Mouse (Mus musculus) neural tube, embryonic 12.5 days (tissue): ENCODE data around the gene Tex33. TPM values are rescaled to one million over a fixed set of nuclear protein-coding genes. Genes with fewer than 3 reads are reported as not detected.
A peak's percentile ranks its signal among the peaks of the same experiment; 100 is the strongest.

Source experiments
- ATAC-seq: fragments of 200-750 bp; cut with Nextera tagmentation; 2 replicates; pipeline ENCODE4 v1.8.0; 2017; ENCODE audit warnings: low read depth, mild to moderate bottlenecking, moderate TSS enrichment, moderate library complexity; ENCODE audit not compliant: low FRiP score
- H3K27ac ChIP-seq: fragments of 300-500 bp; sonication (generic); 2 replicates; pipeline ENCODE4 v1.5.1; 2016
- H3K27me3 ChIP-seq: fragments of 300-500 bp; sonication (generic); replicated peaks from 2 replicates; pipeline ENCODE4 v1.6.1; 2016; ENCODE audit warnings: mild to moderate bottlenecking
- H3K36me3 ChIP-seq: fragments of 300-500 bp; sonication (generic); 2 replicates; pipeline ENCODE4 v1.6.1; 2016; ENCODE audit warnings: mild to moderate bottlenecking
- H3K4me1 ChIP-seq: fragments of 300-500 bp; sonication (generic); 2 replicates; pipeline ENCODE4 v1.6.1; 2016
- H3K4me2 ChIP-seq: fragments of 300-500 bp; sonication (generic); replicated peaks from 2 replicates; pipeline ENCODE4 v1.6.1; 2016; ENCODE audit warnings: mild to moderate bottlenecking
- H3K4me3 ChIP-seq: fragments of 300-500 bp; sonication (generic); 2 replicates; pipeline ENCODE4 v1.5.1; 2016
- H3K9ac ChIP-seq: fragments of 300-500 bp; sonication (generic); 2 replicates; pipeline ENCODE4 v1.6.1; 2016; ENCODE audit warnings: mild to moderate bottlenecking
- H3K9me3 ChIP-seq: fragments of 300-500 bp; sonication (generic); 2 replicates; pipeline ENCODE4 v1.6.1; 2016; ENCODE audit warnings: mild to moderate bottlenecking
- WGBS: fragments of 180-500 bp; shearing (Covaris S2); methylation state at CpG from one replicate; pipeline ENCODE4 v1.1.7; 2016; 5-methylcytosine and 5-hydroxymethylcytosine counted together
- polyA plus RNA-seq: library from polyadenylated mRNA; unstranded; fragments of >200 nt; fragmentation: Nextera tagmentation; extraction: Ambion mirVana; gene quantifications from 2 replicates; pipeline ENCODE4 v1.2.1, GENCODE M21; 2016

Tex33 gene
- polyA plus RNA-seq, 1 experiment from 2014 or later, result not detected

GRCm38 (mm10) chr15:78413083-78413718 lies 17.5 kb upstream of the Tex33 start:
- WGBS, result 90% methylated on average over 14 of the region's 14 CpGs
- Histone ChIP-seq H3K9ac (no peak overlapping the region), H3K27me3 (peaks cover 39% of the 10 kb centered on the region), H3K27ac (no peak overlapping the region), H3K4me1 (peaks cover 13% of the 10 kb centered on the region), H3K4me3 (no peak overlapping the region), H3K9me3 (no peaks in the 10 kb centered on the region), H3K36me3 (no peaks in the 10 kb centered on the region; the same call in 1 of the 2 replicates), H3K4me2 (no peak overlapping the region)
- no peak for ATAC-seq

- 8% methylated on average over 12 of the region's 12 CpGs for WGBS
- Histone ChIP-seq H3K4me3 (no peak overlapping the region), H3K4me2 (peak overlapping the region; percentile 57), H3K27me3 (peaks cover 42% of the 10 kb centered on the region), H3K9ac (no peak overlapping the region), H3K27ac (no peak overlapping the region), H3K4me1 (peaks cover 35% of the 10 kb centered on the region), H3K36me3 (no peaks in the 10 kb centered on the region; the same call in 1 of the 2 replicates), H3K9me3 (no peaks in the 10 kb centered on the region)
- no peak for ATAC-seq
Measured at GRCm38 (mm10) chr15:78409570-78410052, 13.9 kb upstream of the Tex33 start.

GRCm38 (mm10) chr15:78406293-78406934 lies 10.7 kb upstream of the Tex33 start, which contains the start of gene Mpst:
TSS of gene Mpst (plus strand) at chr15:78406416.
- Histone ChIP-seq H3K4me1 (peaks cover 35% of the 10 kb centered on the region), H3K9ac (peak within 1 kb of the TSS; percentile 56), H3K27ac (peak within 1 kb of the TSS; percentile 71), H3K9me3 (no peaks in the 10 kb centered on the region), H3K4me2 (peak within 1 kb of the TSS; percentile 84), H3K4me3 (peak within 1 kb of the TSS; percentile 57), H3K36me3 (no peaks in the 10 kb centered on the region; the same call in 1 of the 2 replicates), H3K27me3 (peaks cover 35% of the 10 kb centered on the region)
- ATAC-seq, result peak; percentile 84
- under 1% methylated on average over 40 of the region's 40 CpGs for WGBS

- ATAC-seq, result peak; percentile 62
- Histone ChIP-seq H3K4me2 (peak within 1 kb of the TSS; percentile 84), H3K4me1 (peaks cover 34% of the 10 kb centered on the region), H3K27me3 (peaks cover 28% of the 10 kb centered on the region), H3K9ac (peak within 1 kb of the TSS; percentile 56), H3K27ac (peak within 1 kb of the TSS; percentile 71), H3K36me3 (no peaks in the 10 kb centered on the region), H3K9me3 (no peaks in the 10 kb centered on the region), H3K4me3 (peak within 1 kb of the TSS; percentile 57)
- WGBS, result 2% methylated on average over 34 of the region's 34 CpGs
Measured at GRCm38 (mm10) chr15:78405517-78406211, 10.0 kb upstream of the Tex33 start, which contains the start of gene Tst. TSS of gene Tst (minus strand) at chr15:78405907.

GRCm38 (mm10) chr15:78405098-78405497 lies 9.4 kb upstream of the Tex33 start:
- 51% methylated on average over 11 of the region's 11 CpGs for WGBS
- ATAC-seq, result no peak
- Histone ChIP-seq H3K27me3 (peaks cover 22% of the 10 kb centered on the region), H3K4me1 (peaks cover 29% of the 10 kb centered on the region), H3K4me3 (peak overlapping the region; percentile 57), H3K36me3 (no peaks in the 10 kb centered on the region), H3K4me2 (peak overlapping the region; percentile 84), H3K27ac (no peak overlapping the region), H3K9ac (peak overlapping the region; percentile 56; the same call in 1 of the 2 replicates), H3K9me3 (no peaks in the 10 kb centered on the region)

GRCm38 (mm10) chr15:78403896-78404295 lies 8.2 kb upstream of the Tex33 start:
- Histone ChIP-seq H3K9me3 (no peaks in the 10 kb centered on the region), H3K36me3 (no peaks in the 10 kb centered on the region), H3K4me1 (peaks cover 22% of the 10 kb centered on the region), H3K27ac (no peak overlapping the region), H3K4me3 (no peak overlapping the region), H3K4me2 (no peak overlapping the region), H3K27me3 (peaks cover 10% of the 10 kb centered on the region), H3K9ac (no peak overlapping the region)
- no peak for ATAC-seq
- WGBS, result 52% methylated on average over 1 of the region's 1 CpGs

GRCm38 (mm10) chr15:78403301-78403741 lies 7.6 kb upstream of the Tex33 start:
- H3K4me1 ChIP-seq, result peaks cover 22% of the 10 kb centered on the region
- peaks cover 4% of the 10 kb centered on the region for H3K27me3 ChIP-seq
- H3K4me3 ChIP-seq, result no peak overlapping the region
- WGBS, result 56% methylated on average over 3 of the region's 3 CpGs
- H3K4me2 ChIP-seq, result no peak overlapping the region
- H3K36me3 ChIP-seq, result no peaks in the 10 kb centered on the region
- H3K27ac ChIP-seq, result no peak overlapping the region
- no peak overlapping the region for H3K9ac ChIP-seq
- no peaks in the 10 kb centered on the region for H3K9me3 ChIP-seq
- ATAC-seq, result no peak

GRCm38 (mm10) chr15:78402423-78402822 lies 6.7 kb upstream of the Tex33 start:
- Histone ChIP-seq H3K9me3 (no peaks in the 10 kb centered on the region), H3K36me3 (no peaks in the 10 kb centered on the region), H3K27me3 (no peaks in the 10 kb centered on the region; the same call in 1 of the 2 replicates), H3K4me2 (no peak overlapping the region), H3K4me3 (no peak overlapping the region), H3K4me1 (peaks cover 17% of the 10 kb centered on the region), H3K9ac (no peak overlapping the region), H3K27ac (no peak overlapping the region)
- WGBS, result 84% methylated on average over 7 of the region's 7 CpGs
- ATAC-seq, result no peak

- Histone ChIP-seq H3K27ac (no peak overlapping the region), H3K4me1 (peaks cover 12% of the 10 kb centered on the region)
- WGBS, result 74% methylated on average over 4 of the region's 4 CpGs
Measured at GRCm38 (mm10) chr15:78401921-78402320, 6.2 kb upstream of the Tex33 start.

GRCm38 (mm10) chr15:78401345-78401744 lies 5.6 kb upstream of the Tex33 start:
- no peak for ATAC-seq
- H3K4me1 ChIP-seq, result peaks cover 10% of the 10 kb centered on the region
- H3K9me3 ChIP-seq, result no peaks in the 10 kb centered on the region
- no peak overlapping the region for H3K27ac ChIP-seq
- H3K9ac ChIP-seq, result no peak overlapping the region
- H3K4me2 ChIP-seq, result no peak overlapping the region
- no peaks in the 10 kb centered on the region for H3K36me3 ChIP-seq
- H3K27me3 ChIP-seq, result no peaks in the 10 kb centered on the region; the same call in 1 of the 2 replicates
- WGBS, result 76% methylated on average over 6 of the region's 6 CpGs
- no peak overlapping the region for H3K4me3 ChIP-seq

More at GRCm38 (mm10) chr15:78401921-78402320, 6.2 kb upstream of the Tex33 start:
- Histone ChIP-seq H3K27me3 (no peaks in the 10 kb centered on the region; the same call in 1 of the 2 replicates), H3K4me2 (no peak overlapping the region), H3K9ac (no peak overlapping the region), H3K36me3 (no peaks in the 10 kb centered on the region), H3K9me3 (no peaks in the 10 kb centered on the region), H3K4me3 (no peak overlapping the region)
- ATAC-seq, result no peak

GRCm38 (mm10) chr15:78390855-78391254 lies 4.9 kb downstream of the Tex33 start:
- Histone ChIP-seq H3K9me3 (no peaks in the 10 kb centered on the region), H3K4me1 (no peaks in the 10 kb centered on the region), H3K27me3 (no peaks in the 10 kb centered on the region), H3K36me3 (no peaks in the 10 kb centered on the region), H3K9ac (no peak overlapping the region), H3K4me2 (no peak overlapping the region), H3K4me3 (no peak overlapping the region), H3K27ac (no peak overlapping the region)
- WGBS, result 76% methylated on average over 3 of the region's 3 CpGs
- ATAC-seq, result no peak

GRCm38 (mm10) chr15:78385564-78385963 lies 10.1 kb downstream of the Tex33 start:
- no peak overlapping the region for H3K9ac ChIP-seq
- H3K27me3 ChIP-seq, result no peaks in the 10 kb centered on the region
- no peaks in the 10 kb centered on the region for H3K36me3 ChIP-seq
- 89% methylated on average over 1 of the region's 1 CpGs for WGBS
- H3K4me1 ChIP-seq, result no peaks in the 10 kb centered on the region
- H3K4me3 ChIP-seq, result no peak overlapping the region
- no peak for ATAC-seq
- no peaks in the 10 kb centered on the region for H3K9me3 ChIP-seq
- H3K27ac ChIP-seq, result no peak overlapping the region
- H3K4me2 ChIP-seq, result no peak overlapping the region
